Mouse (Mus musculus) spleen, postnatal 14 days (tissue): ENCODE measurements at regions not wholly inside any gene's neighbourhood (a gene's known extent, or its start where the extent isn't known, plus 50 kb on each side); places are given as distances from the start of the nearest gene placed in this dataset.
A peak's percentile ranks its signal among the peaks of the same experiment; 100 is the strongest.

Source experiments
- DNase-seq, 2 experiments: peaks; one replicate each; pipeline ENCODE4 v3.0.0; 2021 to 2022; ENCODE audit warnings: low spot score in 2 of 2

GRCm38 (mm10) chr13:46222031-46222430 lies 51.5 kb upstream of the Stmnd1 start:
- no peak for DNase-seq

GRCm38 (mm10) chr13:46218101-46218701 lies 55.3 kb upstream of the Stmnd1 start:
- DNase-seq = no peak

- DNase-seq = no peak
These were observed 56.3 kb upstream of the Stmnd1 start for GRCm38 (mm10) chr13:46216954-46217838.

GRCm38 (mm10) chr13:46203551-46203950 lies 70.0 kb upstream of the Stmnd1 start:
- no peak for DNase-seq

- DNase-seq = no peak
These were observed 70.9 kb upstream of the Stmnd1 start for GRCm38 (mm10) chr13:46202586-46202985.

GRCm38 (mm10) chr13:46201029-46201599 lies 72.4 kb upstream of the Stmnd1 start:
- DNase-seq = no peak

- DNase-seq = no peak
These were observed 80.4 kb upstream of the Stmnd1 start for GRCm38 (mm10) chr13:46193131-46193530.

- no peak for DNase-seq
These were observed 83.8 kb upstream of the Stmnd1 start for GRCm38 (mm10) chr13:46189726-46190125.

GRCm38 (mm10) chr13:46182851-46183250 lies 90.7 kb upstream of the Stmnd1 start:
- DNase-seq = no peak

- no peak for DNase-seq
These were observed 92.9 kb upstream of the Stmnd1 start for GRCm38 (mm10) chr13:46180606-46181133.

- no peak for DNase-seq
These were observed 93.6 kb upstream of the Stmnd1 start for GRCm38 (mm10) chr13:46179916-46180315.

- DNase-seq = no peak
These were observed 100.4 kb upstream of the Stmnd1 start for GRCm38 (mm10) chr13:46173103-46173502.

GRCm38 (mm10) chr13:46162025-46162374 lies 111.5 kb upstream of the Stmnd1 start:
- DNase-seq = peak in 1 of 2 experiments; percentile 36

GRCm38 (mm10) chr13:46161261-46162024 lies 112.1 kb upstream of the Stmnd1 start:
- no peak for DNase-seq

- DNase-seq = no peak
These were observed 114.2 kb upstream of the Stmnd1 start for GRCm38 (mm10) chr13:46159354-46159753.

- no peak for DNase-seq
These were observed 120.0 kb upstream of the Stmnd1 start for GRCm38 (mm10) chr13:46153282-46154260.

GRCm38 (mm10) chr13:46140006-46140405 lies 133.5 kb upstream of the Stmnd1 start:
- no peak for DNase-seq

GRCm38 (mm10) chr13:46139251-46139650 lies 134.3 kb upstream of the Stmnd1 start:
- DNase-seq = no peak

- DNase-seq = no peak
These were observed 138.1 kb upstream of the Stmnd1 start for GRCm38 (mm10) chr13:46135411-46135810.

- no peak for DNase-seq
These were observed 144.2 kb upstream of the Stmnd1 start for GRCm38 (mm10) chr13:46129236-46129855.
